Mouse (Mus musculus) gonadal fat pad, adult 2 months (tissue): Measurements from ENCODE around the gene Pex6. TPM values are rescaled to one million over a fixed set of nuclear protein-coding genes. Genes with fewer than 3 reads are reported as not detected.
"Not testable (repeated sequence)": the region's sequence is repeated elsewhere in the genome, so short reads cannot be mapped to it uniquely, and the experiment has no call there.

ENCODE experiments used
- DNase-seq: peaks from one replicate; pipeline ENCODE4 v3.0.0-alpha.2; 2012; ENCODE audit warnings: low read depth
- polyA plus RNA-seq: library from polyadenylated mRNA; depleted of rRNA; stranded (reverse); fragments of >200 nt; gene quantifications from 2 replicates; pipeline ENCODE4 v1.2.3, GENCODE M21; 2012

Gene Pex6
- polyA plus RNA-seq, 1 experiment, result 39.0 TPM

DNA sequence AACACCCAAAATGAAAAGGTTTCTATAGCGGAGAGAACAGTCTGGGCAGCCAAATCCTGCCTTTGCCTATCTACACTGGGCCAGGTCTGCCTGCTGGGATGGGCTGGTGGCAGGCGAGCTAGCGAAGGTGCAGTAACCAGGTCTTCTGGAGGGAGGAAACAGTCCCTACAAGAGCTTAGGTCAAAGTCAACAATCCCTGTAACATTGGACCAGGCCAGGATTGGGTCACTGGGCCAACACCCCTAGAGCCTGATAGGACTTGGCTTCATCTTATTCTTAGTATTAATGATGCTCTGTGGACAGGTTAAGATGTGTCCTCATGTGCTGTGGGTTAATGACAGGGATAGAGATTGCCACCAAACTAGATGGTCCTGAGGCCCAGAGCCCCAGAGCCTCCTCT lies 22.8 kb downstream of the Pex6 start:
- no peak for DNase-seq

DNA sequence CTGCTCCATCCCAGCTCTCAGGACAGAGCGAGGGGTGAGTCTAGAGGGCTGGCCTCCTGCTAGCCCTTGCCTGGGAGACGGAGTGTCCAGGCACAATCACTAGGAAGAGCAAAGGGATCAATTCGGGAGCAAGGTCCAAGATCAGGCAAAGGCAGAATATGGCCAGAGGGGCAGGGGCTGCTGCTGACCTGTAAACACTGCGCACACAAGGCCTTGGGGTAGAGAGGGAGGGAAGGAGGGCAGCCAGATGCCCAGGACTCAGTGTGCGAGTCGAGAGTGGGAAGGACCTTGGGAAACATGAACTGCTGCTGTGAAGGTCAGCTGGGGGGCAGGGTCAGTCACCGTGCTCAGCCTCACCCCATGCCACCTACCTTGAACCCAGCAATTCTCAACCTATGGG lies 24.0 kb downstream of the Pex6 start:
- no peak for DNase-seq

- no peak for DNase-seq
Observed at GRCm38 (mm10) chr17:46736160-46736559, 24.9 kb downstream of the Pex6 start.

DNA sequence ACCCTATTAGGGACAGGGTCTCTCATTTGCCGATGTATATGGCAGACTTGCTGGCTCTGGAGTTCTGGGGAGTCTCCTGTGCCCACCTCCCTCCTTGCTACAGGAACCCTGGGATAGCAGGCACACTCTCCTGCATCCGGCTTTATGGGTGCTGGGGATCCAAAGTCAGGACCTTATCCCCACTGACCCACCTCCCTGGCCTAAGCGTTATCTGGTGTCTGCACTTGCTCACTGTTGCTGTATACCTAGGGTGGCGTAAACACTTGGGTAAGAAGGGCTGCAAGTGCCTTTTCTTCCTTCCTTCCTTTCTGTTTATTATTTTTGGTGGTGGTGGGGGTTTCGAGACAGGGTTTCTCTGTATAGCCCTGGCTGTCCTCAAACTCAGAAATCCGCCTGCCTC lies 30.0 kb downstream of the Pex6 start:
- DNase-seq, result no peak

DNA sequence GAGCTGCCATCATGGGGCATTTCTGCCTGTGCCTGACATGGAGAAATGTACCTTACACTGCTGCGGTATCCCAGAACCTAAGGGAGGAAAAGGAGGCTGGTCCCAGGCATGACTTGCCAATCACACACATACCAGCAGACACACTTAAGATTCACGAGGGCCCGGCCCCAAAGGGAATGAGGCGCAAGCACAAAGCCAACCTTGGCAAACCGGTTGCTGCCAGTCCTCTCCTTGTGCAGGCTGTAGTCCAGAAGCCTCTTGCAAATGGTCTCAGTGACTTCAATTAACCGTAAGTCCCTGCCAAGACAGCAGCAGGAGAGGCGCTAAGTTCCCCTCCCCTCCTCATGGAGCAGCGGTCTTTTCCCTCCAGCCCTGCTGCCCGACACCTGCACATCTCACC lies 31.7 kb downstream of the Pex6 start:
- DNase-seq, result no peak

- no peak for DNase-seq
Observed at GRCm38 (mm10) chr17:46745506-46745905, 34.2 kb downstream of the Pex6 start.

DNA sequence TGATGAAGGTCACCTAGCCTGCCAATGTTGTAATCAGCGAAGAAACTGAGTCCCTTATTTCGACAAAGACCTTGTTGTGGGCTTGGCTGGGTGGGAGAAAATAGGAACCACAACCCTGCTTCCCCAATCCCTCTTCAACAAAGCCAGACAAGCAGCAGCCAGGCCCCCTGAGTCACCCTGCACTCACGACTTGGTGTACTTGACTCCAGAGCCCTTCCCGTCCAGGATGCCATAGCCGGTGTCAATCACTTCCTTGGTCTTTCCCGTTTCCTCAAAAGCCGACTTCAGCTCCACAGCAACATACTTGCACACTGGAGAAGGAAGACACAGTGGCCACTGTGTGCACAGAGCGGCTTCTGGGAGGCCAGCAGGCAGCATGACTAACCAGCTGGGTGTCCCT lies 36.0 kb downstream of the Pex6 start:
- no peak for DNase-seq

DNA sequence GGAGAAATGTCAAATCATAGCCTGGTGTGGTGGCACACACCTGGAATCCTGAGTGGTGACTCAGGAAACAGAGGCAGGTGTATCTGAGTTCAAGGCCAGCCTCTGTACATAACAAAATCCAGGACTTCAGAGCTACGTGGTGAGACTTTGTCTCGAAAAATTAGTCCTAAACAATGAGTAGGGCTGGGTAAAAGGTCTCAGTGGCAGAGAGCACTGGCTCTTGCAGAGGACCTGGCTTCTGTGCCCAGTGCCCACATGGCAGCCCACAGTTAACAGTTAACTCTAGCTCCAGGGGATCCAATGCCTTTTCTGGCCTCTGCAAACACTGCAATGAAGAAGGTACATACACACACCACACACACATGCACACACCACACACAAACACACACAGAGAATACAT lies 36.5 kb downstream of the Pex6 start:
- no peak for DNase-seq

DNA sequence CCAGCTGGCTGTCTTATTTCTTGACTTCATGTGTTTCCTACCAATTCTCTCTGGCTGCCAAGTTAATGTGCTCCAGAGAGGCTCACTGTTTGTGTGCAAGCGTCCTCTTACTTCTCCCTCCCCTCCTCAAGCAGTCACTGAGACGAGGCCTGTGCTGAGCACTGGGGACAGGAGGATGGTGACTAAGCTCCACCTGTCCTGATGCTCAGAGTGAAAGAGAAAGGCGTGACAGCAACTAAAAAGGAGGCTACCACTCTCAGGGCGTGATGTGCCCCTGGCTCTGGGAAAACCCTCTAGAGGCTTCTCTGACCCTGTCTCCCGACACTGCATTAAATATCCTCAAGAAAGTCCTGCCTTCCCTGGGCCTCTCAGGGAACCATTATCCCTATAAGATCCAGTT lies 38.0 kb downstream of the Pex6 start:
- no peak for DNase-seq

DNA sequence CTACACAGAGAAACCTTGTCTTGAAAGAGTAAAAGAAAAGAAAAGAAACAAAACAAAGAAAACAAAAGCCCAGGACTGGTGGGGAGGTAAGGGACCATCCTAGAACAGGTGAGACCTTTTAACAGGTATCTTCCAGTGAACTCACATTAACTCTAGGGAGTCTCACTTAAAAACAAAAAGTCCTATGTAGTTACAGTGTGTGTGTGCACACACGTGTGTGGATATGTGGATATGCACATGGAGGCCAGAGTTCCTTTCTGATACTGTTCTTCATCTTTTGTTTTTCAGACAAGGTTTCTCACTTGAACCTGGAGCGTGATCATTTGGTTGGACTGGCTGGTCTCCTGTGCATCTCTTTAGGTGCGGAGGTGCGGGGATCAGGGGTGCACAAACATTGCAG lies 39.3 kb downstream of the Pex6 start:
- DNase-seq, result no peak

DNA sequence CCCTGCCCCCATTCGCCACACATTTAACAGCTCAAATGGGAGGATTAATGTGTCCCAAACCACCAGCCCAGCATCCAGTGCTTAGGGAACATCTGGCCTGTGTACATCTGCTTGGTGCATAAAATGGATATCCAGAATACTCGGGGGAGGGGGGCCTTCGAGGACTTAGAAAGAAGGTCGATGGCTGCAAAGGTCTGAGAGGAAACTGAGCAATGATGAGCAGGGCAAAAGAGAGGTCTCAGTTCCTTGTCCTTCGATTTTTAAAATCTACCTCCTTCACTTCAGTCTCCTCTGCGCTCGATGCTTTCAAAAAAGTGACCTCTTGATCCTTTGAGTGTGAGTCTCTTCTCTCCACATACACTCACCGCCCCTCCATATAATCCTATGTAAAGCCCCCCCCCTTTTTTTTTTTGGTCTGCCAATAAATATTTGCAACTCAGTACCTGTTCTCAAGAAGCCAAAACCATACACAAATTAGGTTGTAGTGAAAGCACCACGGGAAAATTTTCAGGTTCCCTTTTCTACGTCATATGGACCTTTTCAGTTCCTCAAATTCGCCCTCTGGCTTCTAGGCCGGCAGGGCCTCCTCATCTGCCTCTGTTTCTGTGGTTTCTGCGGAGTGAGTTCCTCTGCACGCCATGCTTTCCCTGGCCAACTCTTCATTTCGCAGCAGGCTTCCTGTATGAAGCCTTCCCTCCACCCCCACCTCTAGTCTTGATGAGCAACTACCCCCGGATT lies 40.0 kb downstream of the Pex6 start:
- no peak for DNase-seq

- DNase-seq, result no peak
Observed at GRCm38 (mm10) chr17:46751794-46752556, 40.7 kb downstream of the Pex6 start, which contains the start of gene Cnpy3. Cnpy3 (minus strand) TSS chr17:46752214.

- no peak for DNase-seq
Observed at GRCm38 (mm10) chr17:46758753-46759152, 47.5 kb downstream of the Pex6 start.

DNA sequence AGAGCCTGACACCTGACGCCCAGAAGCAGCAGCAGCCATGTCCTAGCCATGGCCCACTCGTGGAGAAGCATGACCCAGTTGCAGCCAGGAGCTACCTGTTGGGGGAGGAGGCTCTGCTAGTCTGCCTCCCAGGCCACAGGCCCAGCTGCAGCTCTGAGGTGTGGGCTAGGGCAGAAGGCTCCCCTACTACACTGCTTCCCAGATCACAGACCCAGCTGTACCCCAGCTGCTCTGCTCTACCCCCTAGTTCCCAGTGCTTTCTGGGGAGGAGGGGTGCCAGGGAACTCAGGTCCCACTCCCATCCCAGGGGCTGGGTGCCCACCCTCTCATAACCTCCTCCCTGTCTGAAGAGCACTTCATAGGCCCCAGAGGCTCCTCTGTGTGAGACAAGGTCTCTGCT lies 52.3 kb downstream of the Pex6 start, which contains the start of gene Ptcra:
TSS of gene Ptcra (minus strand) at position 169 of the 400 bp plus-strand sequence.
- DNase-seq, result no peak

DNA sequence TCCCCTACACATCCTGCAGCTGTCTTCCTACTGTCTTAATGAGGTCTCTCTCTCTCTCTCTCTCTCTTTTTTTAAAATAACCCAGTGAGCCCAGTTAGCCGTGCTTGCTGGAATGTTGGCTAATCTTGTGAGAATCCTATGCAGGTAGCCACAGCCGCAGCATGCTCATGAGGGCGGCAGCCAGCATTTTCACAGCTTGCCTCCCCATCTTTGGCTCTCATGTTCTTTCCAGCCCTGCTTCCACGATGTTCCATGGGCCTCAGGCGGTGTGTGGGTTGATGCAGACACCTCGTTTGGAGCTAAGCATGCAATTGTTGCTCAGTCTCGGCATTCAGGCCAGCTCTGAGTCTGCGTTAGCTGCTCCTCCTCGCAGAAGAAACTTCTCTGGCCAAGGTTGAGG lies 53.7 kb downstream of the Pex6 start:
- not testable (repeated sequence) for DNase-seq

- no peak for DNase-seq
Observed at GRCm38 (mm10) chr17:46767868-46768267, 56.6 kb downstream of the Pex6 start.

GRCm38 (mm10) chr17:46770546-46770945 lies 59.3 kb downstream of the Pex6 start:
- DNase-seq, result no peak

DNA sequence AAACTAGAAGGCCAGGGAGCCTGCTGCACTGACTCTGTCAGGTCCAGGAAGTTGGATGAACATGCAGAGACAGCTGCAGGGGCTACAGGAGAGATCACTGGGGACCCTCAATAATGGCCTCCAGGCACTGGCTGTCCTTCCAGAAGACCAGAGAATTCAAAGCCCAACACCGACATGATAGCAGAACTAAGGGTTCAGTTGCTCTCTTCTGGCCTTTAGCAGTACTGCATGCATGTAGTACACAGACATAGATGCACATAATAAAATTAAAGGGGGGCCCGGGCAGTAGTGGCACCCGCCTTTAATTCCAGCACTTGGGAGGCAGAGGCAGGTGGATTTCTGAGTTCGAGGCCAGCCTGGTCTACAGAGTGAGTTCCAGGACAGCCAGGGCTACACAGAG lies 59.8 kb downstream of the Pex6 start:
- no peak for DNase-seq

GRCm38 (mm10) chr17:46771616-46772015 lies 60.4 kb downstream of the Pex6 start:
- no peak for DNase-seq

DNA sequence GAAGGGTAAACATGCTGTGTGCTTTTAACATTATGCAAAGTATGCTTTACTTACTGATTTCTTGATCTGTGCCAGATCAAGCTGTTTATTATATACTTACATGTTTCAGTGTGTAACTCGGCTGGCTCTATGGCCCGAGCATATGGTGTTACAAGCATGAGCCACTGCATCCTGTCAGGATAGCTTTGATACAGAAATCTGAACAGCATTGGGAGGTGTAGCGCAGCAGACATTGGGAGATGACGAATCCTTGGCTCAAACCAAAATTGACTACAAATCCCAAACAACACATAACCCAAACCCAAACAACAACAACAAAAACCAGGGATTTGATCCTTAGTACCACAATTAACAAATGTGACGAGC lies 60.8 kb downstream of the Pex6 start:
- DNase-seq, result no peak

DNA sequence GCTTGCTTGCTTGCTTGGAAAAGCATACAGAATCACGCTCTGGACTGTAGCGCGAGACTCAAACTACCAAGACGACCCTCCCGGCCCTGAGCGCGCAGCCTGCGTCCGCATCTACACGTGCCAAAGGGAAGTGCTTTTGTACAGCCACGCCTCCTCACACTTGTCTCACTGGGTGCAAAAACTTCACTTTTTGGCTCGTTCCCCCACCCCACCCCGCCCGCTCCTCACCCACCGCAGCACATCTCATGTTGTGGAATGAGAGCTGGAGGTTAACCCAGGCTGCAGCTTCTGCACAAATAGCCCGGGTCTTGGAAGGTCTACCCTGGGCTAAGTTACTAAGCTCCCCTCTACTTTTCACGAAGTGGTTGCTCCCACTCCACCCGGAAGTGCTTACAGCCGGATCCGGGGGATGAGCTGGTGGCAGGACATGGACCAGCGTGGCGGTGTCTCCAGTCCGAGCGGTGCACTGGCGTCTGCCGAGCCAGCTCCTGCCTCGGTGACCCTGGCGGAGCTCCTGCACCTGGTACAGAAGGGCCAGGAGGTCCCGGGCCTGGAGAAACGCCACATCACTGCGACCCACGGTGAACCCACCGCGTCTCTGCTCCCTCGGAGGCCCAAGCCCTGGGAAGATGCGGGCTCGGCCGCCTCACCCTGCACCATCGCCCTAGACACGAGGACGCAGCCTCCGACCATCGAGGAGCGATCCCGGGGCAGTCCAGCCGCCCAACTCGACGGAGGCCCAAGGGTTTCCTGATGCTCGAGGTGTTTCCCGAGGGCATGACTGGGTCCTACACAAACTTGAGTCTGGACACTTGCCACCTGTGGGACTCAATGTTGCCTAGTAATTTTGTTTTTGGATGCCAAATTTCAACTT lies 61.4 kb downstream of the Pex6 start, which contains the start of gene 2310039H08Rik:
TSS of gene 2310039H08Rik (plus strand) at position 232 of the 874 bp plus-strand sequence.
- no peak for DNase-seq
